Mouse (Mus musculus) midbrain, embryonic 14.5 days (tissue): Measurements from ENCODE around the gene Stmnd1. TPM values are rescaled to one million over a fixed set of nuclear protein-coding genes. Genes with fewer than 3 reads are reported as not detected.
A peak's percentile ranks its signal among the peaks of the same experiment; 100 is the strongest.
"Not testable (repeated sequence)": the region's sequence is repeated elsewhere in the genome, so short reads cannot be mapped to it uniquely, and the experiment has no call there.

Experiments used
- ATAC-seq: fragments of 200-750 bp; cut with Nextera tagmentation; 2 replicates; pipeline ENCODE4 v1.8.0; 2017; ENCODE audit warnings: moderate number of reproducible peaks, moderate library complexity; ENCODE audit not compliant: low FRiP score, low TSS enrichment
- DNase-seq: peaks from one replicate; pipeline ENCODE4 v3.0.0-alpha.2; 2015
- H3K27ac ChIP-seq: fragments of 300-500 bp; sonication (generic); replicated peaks from 2 replicates; pipeline ENCODE4 v1.5.1; 2014; ENCODE audit warnings: mild to moderate bottlenecking, low read depth, low read length, moderate library complexity
- H3K27me3 ChIP-seq: fragments of 300-500 bp; sonication (generic); 2 replicates; pipeline ENCODE4 v1.6.1; 2014; ENCODE audit warnings: low read length, control low read depth, mixed read lengths; ENCODE audit not compliant: control insufficient read depth, insufficient read depth
- H3K36me3 ChIP-seq: fragments of 300-500 bp; sonication (generic); 2 replicates; pipeline ENCODE4 v1.6.1; 2014; ENCODE audit warnings: low read length, control low read depth; ENCODE audit not compliant: control insufficient read depth, insufficient read depth
- H3K4me1 ChIP-seq: fragments of 300-500 bp; sonication (generic); 2 replicates; pipeline ENCODE4 v1.6.1; 2014; ENCODE audit warnings: mild to moderate bottlenecking, antibody characterized with exemption, low read length, control low read depth; ENCODE audit not compliant: control insufficient read depth, insufficient read depth
- H3K4me2 ChIP-seq: fragments of 300-500 bp; sonication (generic); 2 replicates; pipeline ENCODE4 v1.6.1; 2014; ENCODE audit warnings: mild to moderate bottlenecking, low read length, moderate library complexity
- H3K4me3 ChIP-seq: fragments of 300-500 bp; sonication (generic); replicated peaks from 2 replicates; pipeline ENCODE4 v1.5.1; 2014; ENCODE audit warnings: low read depth, low read length
- H3K9ac ChIP-seq: fragments of 300-500 bp; sonication (generic); replicated peaks from 2 replicates; pipeline ENCODE4 v1.6.1; 2014; ENCODE audit warnings: mild to moderate bottlenecking, low read length, moderate library complexity
- H3K9me3 ChIP-seq: fragments of 300-500 bp; sonication (generic); 2 replicates; pipeline ENCODE4 v1.6.1; 2016; ENCODE audit warnings: low read length, control low read depth, mixed read lengths; ENCODE audit not compliant: control insufficient read depth
- WGBS: fragments of 180-500 bp; shearing (Covaris S2); extraction: QIAGEN DNeasy Blood & Tissue Kit; methylation state at CpG from one replicate; pipeline ENCODE4 v1.1.7; 2014; 5-methylcytosine and 5-hydroxymethylcytosine counted together
- polyA plus RNA-seq: library from polyadenylated mRNA; unstranded; fragments of >200 nt; fragmentation: Nextera tagmentation; extraction: Ambion mirVana; gene quantifications from 2 replicates; pipeline ENCODE4 v1.2.1, GENCODE M21; 2014

Gene Stmnd1
- polyA plus RNA-seq: not detected in 2 replicates

- H3K4me2 ChIP-seq: peak within 1 kb of the TSS; percentile 48
- no peak within 1 kb of the TSS for H3K27ac ChIP-seq
Observed at GRCm38 (mm10) chr13:46273453-46274110, at the start of gene Stmnd1. Gene Stmnd1, plus strand, starts transcription at chr13:46273721.

GRCm38 (mm10) chr13:46226956-46227355 lies 46.6 kb upstream of the Stmnd1 start:
- DNase-seq (no peak), ATAC-seq (no peak)
- Histone ChIP-seq H3K4me1 (no peaks in the 10 kb centered on the region), H3K9me3 (no peaks in the 10 kb centered on the region), H3K4me3 (no peak overlapping the region), H3K4me2 (no peak overlapping the region), H3K36me3 (no peaks in the 10 kb centered on the region), H3K27ac (no peak overlapping the region), H3K27me3 (no peaks in the 10 kb centered on the region), H3K9ac (no peak overlapping the region)
- 70% methylated on average over 2 of the region's 2 CpGs for WGBS

More at GRCm38 (mm10) chr13:46273453-46274110, at the start of gene Stmnd1:
- ATAC-seq (no peak), DNase-seq (peak; percentile 9)
- Histone ChIP-seq H3K4me3 (no peak within 1 kb of the TSS), H3K9ac (peak within 1 kb of the TSS; percentile 23; the same call in 1 of the 2 replicates), H3K36me3 (no peaks in the 10 kb centered on the region), H3K4me1 (peaks cover 16% of the 10 kb centered on the region; the same call in 1 of the 2 replicates), H3K27me3 (no peaks in the 10 kb centered on the region), H3K9me3 (no peaks in the 10 kb centered on the region)
- WGBS: 15% methylated on average over 8 of the region's 8 CpGs

- WGBS: 89% methylated on average over 4 of the region's 4 CpGs
- no peak for ATAC-seq
Observed at GRCm38 (mm10) chr13:46227486-46227885, 46.0 kb upstream of the Stmnd1 start.

GRCm38 (mm10) chr13:46228750-46229149 lies 44.8 kb upstream of the Stmnd1 start:
- H3K9ac ChIP-seq, ATAC-seq, H3K4me3 ChIP-seq, H3K27ac ChIP-seq, H3K27me3 ChIP-seq, DNase-seq, H3K36me3 ChIP-seq, H3K9me3 ChIP-seq, H3K4me2 ChIP-seq, H3K4me1 ChIP-seq: not testable (repeated sequence)
- 95% methylated on average over 1 of the region's 1 CpGs for WGBS

More at GRCm38 (mm10) chr13:46227486-46227885, 46.0 kb upstream of the Stmnd1 start:
- H3K4me1 ChIP-seq: no peaks in the 10 kb centered on the region
- no peak overlapping the region for H3K27ac ChIP-seq
- DNase-seq: no peak
- no peak overlapping the region for H3K4me3 ChIP-seq
- H3K9me3 ChIP-seq: no peaks in the 10 kb centered on the region
- H3K4me2 ChIP-seq: no peak overlapping the region
- no peaks in the 10 kb centered on the region for H3K27me3 ChIP-seq
- H3K9ac ChIP-seq: no peak overlapping the region
- H3K36me3 ChIP-seq: no peaks in the 10 kb centered on the region

- Histone ChIP-seq H3K4me3 (no peak overlapping the region), H3K4me1 (no peaks in the 10 kb centered on the region), H3K27ac (no peak overlapping the region), H3K27me3 (no peaks in the 10 kb centered on the region), H3K4me2 (no peak overlapping the region), H3K9ac (no peak overlapping the region), H3K9me3 (no peaks in the 10 kb centered on the region), H3K36me3 (no peaks in the 10 kb centered on the region)
- 85% methylated on average over 5 of the region's 5 CpGs for WGBS
- DNase-seq (no peak), ATAC-seq (no peak)
Observed at GRCm38 (mm10) chr13:46231514-46232085, 41.9 kb upstream of the Stmnd1 start.

GRCm38 (mm10) chr13:46237723-46238349 lies 35.7 kb upstream of the Stmnd1 start:
- no peak overlapping the region for H3K4me2 ChIP-seq
- 68% methylated on average over 7 of the region's 7 CpGs for WGBS
- H3K9ac ChIP-seq: no peak overlapping the region
- no peaks in the 10 kb centered on the region for H3K9me3 ChIP-seq
- H3K4me1 ChIP-seq: peaks cover 15% of the 10 kb centered on the region
- no peak overlapping the region for H3K27ac ChIP-seq
- H3K27me3 ChIP-seq: no peaks in the 10 kb centered on the region
- DNase-seq (peak; percentile 23), ATAC-seq (no peak)
- no peaks in the 10 kb centered on the region for H3K36me3 ChIP-seq
- H3K4me3 ChIP-seq: no peak overlapping the region

GRCm38 (mm10) chr13:46238796-46239195 lies 34.7 kb upstream of the Stmnd1 start:
- ATAC-seq (no peak), DNase-seq (no peak)
- H3K4me2 ChIP-seq: no peak overlapping the region
- H3K9ac ChIP-seq: no peak overlapping the region
- no peaks in the 10 kb centered on the region for H3K27me3 ChIP-seq
- no peaks in the 10 kb centered on the region for H3K9me3 ChIP-seq
- H3K4me1 ChIP-seq: peaks cover 15% of the 10 kb centered on the region
- H3K36me3 ChIP-seq: no peaks in the 10 kb centered on the region
- H3K27ac ChIP-seq: no peak overlapping the region
- WGBS: 92% methylated on average over 7 of the region's 7 CpGs
- H3K4me3 ChIP-seq: no peak overlapping the region

GRCm38 (mm10) chr13:46241391-46242188 lies 31.9 kb upstream of the Stmnd1 start:
- no peak; the same call in 1 of the 2 replicates for ATAC-seq
- DNase-seq: peak; percentile 73

More at GRCm38 (mm10) chr13:46241391-46242188, 31.9 kb upstream of the Stmnd1 start:
- Histone ChIP-seq H3K4me1 (peaks cover 15% of the 10 kb centered on the region), H3K9ac (no peak overlapping the region), H3K4me3 (no peak overlapping the region), H3K36me3 (no peaks in the 10 kb centered on the region), H3K9me3 (no peaks in the 10 kb centered on the region), H3K27me3 (no peaks in the 10 kb centered on the region; the same call in 1 of the 2 replicates), H3K27ac (0 out of 2 replicates have a peak overlapping the region, but pooled peaks have one; percentile 8), H3K4me2 (no peak overlapping the region)
- 34% methylated on average over 9 of the region's 9 CpGs for WGBS
